Mouse (Mus musculus): ENCODE measurements at regions not wholly inside any gene's neighbourhood (a gene's known extent, or its start where the extent isn't known, plus 50 kb on each side); places are given as distances from the start of the nearest gene placed in this dataset.

GRCm38 (mm10) chr7:94042466-94043030, 962.9 kb downstream of the Fam181b start:
- H3K79me2 ChIP-seq (ENCODE audit: control insufficient read depth, insufficient read depth) = no peaks in the 10 kb centered on the region
- no peak overlapping the region for H3K4me3 ChIP-seq
- no peaks in the 10 kb centered on the region for H3K27me3 ChIP-seq (ENCODE audit: control insufficient read depth, insufficient read depth, insufficient read length)
- H3ac ChIP-seq (ENCODE audit: control insufficient read depth, insufficient read length) = no peak overlapping the region
- no peak for TF ChIP-seq CEBPB (IDR thresholded peaks at IDR 0.05; ENCODE audit: insufficient read depth, poor library complexity, severe bottlenecking)
- no peak for TF ChIP-seq MAX (IDR thresholded peaks at IDR 0.05; ENCODE audit: low read depth)
- TF ChIP-seq E2F4 (IDR thresholded peaks at IDR 0.05; ENCODE audit: insufficient read depth) = no peak
- TF ChIP-seq POLR2AphosphoS2 (IDR thresholded peaks at IDR 0.05; ENCODE audit: insufficient read length, low read depth) = no peak
- no peak for TF ChIP-seq REST (IDR thresholded peaks at IDR 0.05; ENCODE audit: insufficient read depth, insufficient read length)
- TF ChIP-seq SRF (IDR thresholded peaks at IDR 0.05; ENCODE audit: control insufficient read depth, insufficient read length, low read depth) = no peak
- no peak for TF ChIP-seq TCF12 (IDR thresholded peaks at IDR 0.05; ENCODE audit: insufficient read depth, poor library complexity, severe bottlenecking)
- TF ChIP-seq MYOG (IDR thresholded peaks at IDR 0.05; ENCODE audit: control insufficient read depth in 1 of 3, insufficient read depth in 1 of 3, insufficient read length in 2 of 3, low read depth in 2 of 3) = no peak
- H3K36me3 ChIP-seq (ENCODE audit: control insufficient read depth, insufficient read depth) = no peaks in the 10 kb centered on the region
- no peak overlapping the region for H3K4me2 ChIP-seq (ENCODE audit: low read depth)

- Histone ChIP-seq H3K27me3 (ENCODE audit: control insufficient read depth, insufficient read depth, insufficient read length) (no peaks in the 10 kb centered on the region), H3K4me2 (ENCODE audit: low read depth) (no peak overlapping the region), H3K36me3 (ENCODE audit: control insufficient read depth, insufficient read depth) (no peaks in the 10 kb centered on the region), H3ac (ENCODE audit: control insufficient read depth, insufficient read length) (no peak overlapping the region), H3K4me3 (no peak overlapping the region), H3K79me2 (ENCODE audit: control insufficient read depth, insufficient read depth) (no peaks in the 10 kb centered on the region)
- TF ChIP-seq TCF3 (IDR thresholded peaks at IDR 0.05; ENCODE audit: insufficient read length, low read depth) (no peak), USF1 (IDR thresholded peaks at IDR 0.05; ENCODE audit: low read depth) (no peak), CEBPB (IDR thresholded peaks at IDR 0.05; ENCODE audit: insufficient read depth, poor library complexity, severe bottlenecking) (no peak), POLR2A (IDR thresholded peaks at IDR 0.05; ENCODE audit: insufficient read length, low read depth) (no peak), POLR2AphosphoS2 (IDR thresholded peaks at IDR 0.05; ENCODE audit: insufficient read length, low read depth) (no peak), MAX (IDR thresholded peaks at IDR 0.05; ENCODE audit: low read depth) (no peak), MYOD1 (IDR thresholded peaks at IDR 0.05; ENCODE audit: control insufficient read depth in 1 of 3, insufficient read length in 2 of 3, low read depth in 2 of 3) (no peak), E2F4 (IDR thresholded peaks at IDR 0.05; ENCODE audit: insufficient read depth) (no peak), MYOG (IDR thresholded peaks at IDR 0.05; ENCODE audit: control insufficient read depth in 1 of 3, insufficient read depth in 1 of 3, insufficient read length in 2 of 3, low read depth in 2 of 3) (no peak), REST (IDR thresholded peaks at IDR 0.05; ENCODE audit: insufficient read depth, insufficient read length) (no peak), TCF12 (IDR thresholded peaks at IDR 0.05; ENCODE audit: insufficient read depth, poor library complexity, severe bottlenecking) (no peak), SRF (IDR thresholded peaks at IDR 0.05; ENCODE audit: control insufficient read depth, insufficient read length, low read depth) (no peak)
These were observed 965.8 kb downstream of the Fam181b start for GRCm38 (mm10) chr7:94045428-94045827.

- H3K79me2 ChIP-seq (ENCODE audit: control insufficient read depth, insufficient read depth) = no peaks in the 10 kb centered on the region
- TF ChIP-seq REST (IDR thresholded peaks at IDR 0.05; ENCODE audit: insufficient read depth, insufficient read length) (no peak), POLR2AphosphoS2 (IDR thresholded peaks at IDR 0.05; ENCODE audit: insufficient read length, low read depth) (no peak), E2F4 (IDR thresholded peaks at IDR 0.05; ENCODE audit: insufficient read depth) (no peak), SRF (IDR thresholded peaks at IDR 0.05; ENCODE audit: control insufficient read depth, insufficient read length, low read depth) (no peak), MYOD1 (IDR thresholded peaks at IDR 0.05; ENCODE audit: control insufficient read depth in 1 of 3, insufficient read length in 2 of 3, low read depth in 2 of 3) (no peak), USF1 (IDR thresholded peaks at IDR 0.05; ENCODE audit: low read depth) (no peak), MAX (IDR thresholded peaks at IDR 0.05; ENCODE audit: low read depth) (no peak), CEBPB (IDR thresholded peaks at IDR 0.05; ENCODE audit: insufficient read depth, poor library complexity, severe bottlenecking) (no peak), POLR2A (IDR thresholded peaks at IDR 0.05; ENCODE audit: insufficient read length, low read depth) (no peak), TCF12 (IDR thresholded peaks at IDR 0.05; ENCODE audit: insufficient read depth, poor library complexity, severe bottlenecking) (no peak), MYOG (IDR thresholded peaks at IDR 0.05; ENCODE audit: control insufficient read depth in 1 of 3, insufficient read depth in 1 of 3, insufficient read length in 2 of 3, low read depth in 2 of 3) (no peak), TCF3 (IDR thresholded peaks at IDR 0.05; ENCODE audit: insufficient read length, low read depth) (no peak)
- H3K36me3 ChIP-seq (ENCODE audit: control insufficient read depth, insufficient read depth) = no peaks in the 10 kb centered on the region
- H3K4me2 ChIP-seq (ENCODE audit: low read depth) = no peak overlapping the region
- H3K4me3 ChIP-seq = no peak overlapping the region
- H3K27me3 ChIP-seq (ENCODE audit: control insufficient read depth, insufficient read depth, insufficient read length) = no peaks in the 10 kb centered on the region
- H3ac ChIP-seq (ENCODE audit: control insufficient read depth, insufficient read length) = no peak overlapping the region
These were observed 966.4 kb downstream of the Fam181b start for GRCm38 (mm10) chr7:94046029-94046428.

- no peak for TF ChIP-seq CEBPB (IDR thresholded peaks at IDR 0.05; ENCODE audit: insufficient read depth, poor library complexity, severe bottlenecking)
- no peak for TF ChIP-seq SRF (IDR thresholded peaks at IDR 0.05; ENCODE audit: control insufficient read depth, insufficient read length, low read depth)
- no peak for TF ChIP-seq MAX (IDR thresholded peaks at IDR 0.05; ENCODE audit: low read depth)
- TF ChIP-seq USF1 (IDR thresholded peaks at IDR 0.05; ENCODE audit: low read depth) = no peak
- TF ChIP-seq REST (IDR thresholded peaks at IDR 0.05; ENCODE audit: insufficient read depth, insufficient read length) = no peak
- TF ChIP-seq MYOG (IDR thresholded peaks at IDR 0.05; ENCODE audit: control insufficient read depth in 1 of 3, insufficient read depth in 1 of 3, insufficient read length in 2 of 3, low read depth in 2 of 3) = no peak
- TF ChIP-seq MYOD1 (IDR thresholded peaks at IDR 0.05; ENCODE audit: control insufficient read depth in 1 of 3, insufficient read length in 2 of 3, low read depth in 2 of 3) = no peak
- no peak for TF ChIP-seq TCF12 (IDR thresholded peaks at IDR 0.05; ENCODE audit: insufficient read depth, poor library complexity, severe bottlenecking)
- no peak for TF ChIP-seq TCF3 (IDR thresholded peaks at IDR 0.05; ENCODE audit: insufficient read length, low read depth)
- TF ChIP-seq POLR2A (IDR thresholded peaks at IDR 0.05; ENCODE audit: insufficient read length, low read depth) = no peak
- no peak for TF ChIP-seq POLR2AphosphoS2 (IDR thresholded peaks at IDR 0.05; ENCODE audit: insufficient read length, low read depth)
- TF ChIP-seq E2F4 (IDR thresholded peaks at IDR 0.05; ENCODE audit: insufficient read depth) = no peak
- no peak overlapping the region for H3K4me2 ChIP-seq (ENCODE audit: low read depth)
- H3K27me3 ChIP-seq (ENCODE audit: control insufficient read depth, insufficient read depth, insufficient read length) = no peaks in the 10 kb centered on the region
- no peak overlapping the region for H3ac ChIP-seq (ENCODE audit: control insufficient read depth, insufficient read length)
- H3K4me3 ChIP-seq = no peak overlapping the region
- H3K36me3 ChIP-seq (ENCODE audit: control insufficient read depth, insufficient read depth) = no peaks in the 10 kb centered on the region
- H3K79me2 ChIP-seq (ENCODE audit: control insufficient read depth, insufficient read depth) = no peaks in the 10 kb centered on the region
These were observed 982.3 kb downstream of the Fam181b start for GRCm38 (mm10) chr7:94061814-94062545.

Data from myocyte (in vitro differentiated cells).